Comparison of ENCODE assay signal across 13 mouse cellular contexts in genomic region chr6:47636527-47637076, GRCm38 (mm10). TPM values are rescaled to one million over a fixed set of nuclear protein-coding genes. Genes with fewer than 3 reads are reported as not detected.
A peak's percentile ranks its signal among the peaks of the same experiment; 100 is the strongest.
DNase-seq lines count a peak whose midpoint lies in the region; ATAC-seq and TF ChIP-seq lines count a peak whose summit lies in the region.
"Had no signal": no experiment of that assay in that cellular context is flagged by ENCODE, and none has a peak within 500 bp of the region (broad histone marks: within the 10 kb centered on the region; RNA-seq: fewer than 3 reads in every experiment).

No protein-coding gene starts in this region.

- TF ChIP-seq EP300 in MEL (IDR thresholded peaks at IDR 0.05; ENCODE audit: low read depth in 1 of 2, low read length in 2 of 2): 0 out of 4 replicates have a peak, but pooled peaks of 1 of the 2 experiments have one; percentile 9

- WGBS in macrophage (ENCODE audit: missing documents): 1% methylated on average over 6 of the region's 6 CpGs
- WGBS in hindbrain, embryonic 14.5 days: 79% methylated on average over 6 of the region's 6 CpGs

- H3K4me2 ChIP-seq in hindbrain, embryonic 14.5 days (replicated peaks): no peak overlapping the region
- H3K4me2 ChIP-seq: limb, embryonic 13.5 days had no signal

- no peak for ATAC-seq in hindbrain, embryonic 14.5 days (ENCODE audit: low FRiP score)

- H3K4me1 ChIP-seq in MEL (ENCODE audit: control insufficient read depth in 1 of 2, insufficient read depth in 2 of 2, low read length in 2 of 2): no peaks in the 10 kb centered on the region
- H3K4me1 ChIP-seq in hindbrain, embryonic 14.5 days (replicated peaks; ENCODE audit: control insufficient read depth, insufficient read depth, low read length): no peaks in the 10 kb centered on the region
- H3K4me1 ChIP-seq: heart, embryonic 10.5 days; limb, embryonic 13.5 days had no signal

- no peak overlapping the region for H3K27ac ChIP-seq in gastrocnemius, adult 2 months
- H3K27ac ChIP-seq in MEL (ENCODE audit: control insufficient read depth, low read depth, low read length): peak overlapping the region; percentile 61
- H3K27ac ChIP-seq in macrophage: peak overlapping the region; percentile 75
- no peak overlapping the region for H3K27ac ChIP-seq in hindbrain, embryonic 14.5 days
- H3K27ac ChIP-seq: heart, embryonic 10.5 days; kidney, postnatal 0 days; limb, embryonic 13.5 days had no signal

- H3K4me3 ChIP-seq in gastrocnemius, adult 2 months: peak overlapping the region; percentile 28
- H3K4me3 ChIP-seq in MEL (ENCODE audit: control insufficient read depth in 1 of 2, insufficient read depth in 1 of 2, low read depth in 2 of 2, low read length in 2 of 2): peak overlapping the region; percentile 60 to 72
- peak overlapping the region; percentile 75 for H3K4me3 ChIP-seq in macrophage (ENCODE audit: inconsistent target)
- no peak overlapping the region for H3K4me3 ChIP-seq in hindbrain, embryonic 14.5 days (replicated peaks; ENCODE audit: low read length)
- H3K4me3 ChIP-seq: erythroblast, embryonic 14.5 days; heart, embryonic 10.5 days; limb, embryonic 13.5 days had no signal

- TF ChIP-seq POLR2A in MEL (IDR thresholded peaks at IDR 0.05; ENCODE audit: control insufficient read depth in 1 of 2, insufficient read depth in 1 of 2, low read depth in 1 of 2, low read length in 2 of 2, poor library complexity in 1 of 2): peak; percentile 49 to 69; a peak in 3 of 4 replicates

- no peaks in the 10 kb centered on the region for H3K27me3 ChIP-seq in MEL (ENCODE audit: control insufficient read depth in 1 of 2, insufficient read depth in 2 of 2, low read length in 2 of 2)
- no peaks in the 10 kb centered on the region for H3K27me3 ChIP-seq in hindbrain, embryonic 14.5 days (ENCODE audit: control insufficient read depth, insufficient read depth, low read length)
- H3K27me3 ChIP-seq: limb, embryonic 13.5 days had no signal

- no peak for TF ChIP-seq RAD21 in MEL (IDR thresholded peaks at IDR 0.05; ENCODE audit: low read depth, low read length)

- no peaks in the 10 kb centered on the region for H3K36me3 ChIP-seq in MEL (ENCODE audit: control insufficient read depth in 1 of 2, insufficient read depth in 2 of 2, low read length in 2 of 2)
- H3K36me3 ChIP-seq in macrophage (ENCODE audit: inconsistent target): no peaks in the 10 kb centered on the region
- no peaks in the 10 kb centered on the region for H3K36me3 ChIP-seq in hindbrain, embryonic 14.5 days (replicated peaks; ENCODE audit: control insufficient read depth, insufficient read depth)
- H3K36me3 ChIP-seq: heart, embryonic 10.5 days; limb, embryonic 13.5 days had no signal

- intact Hi-C loops in gastrocnemius, adult 2 months (cut with DNase I): loop anchor here (10.0 kb wide), 1 partner anchor 322 kb away; no protein-coding TSS in a partner anchor

- peak overlapping the region; percentile 65 for H3K9ac ChIP-seq in MEL (ENCODE audit: control insufficient read depth, low read depth, low read length, poor library complexity, severe bottlenecking)
- no peak overlapping the region for H3K9ac ChIP-seq in hindbrain, embryonic 14.5 days
- H3K9ac ChIP-seq: limb, embryonic 13.5 days had no signal

- TF ChIP-seq CTCF in gastrocnemius, adult 2 months (IDR thresholded peaks at IDR 0.05): no peak
- TF ChIP-seq CTCF in MEL (IDR thresholded peaks at IDR 0.05 in 2 of 3, conservative IDR thresholded peaks at IDR 0.05 in 1 of 3; ENCODE audit: control insufficient read depth in 1 of 3, insufficient read depth in 1 of 3, low read depth in 2 of 3, low read length in 3 of 3, poor library complexity in 1 of 3, severe bottlenecking in 1 of 3): no peak

- no peak for DNase-seq in gastrocnemius, adult 2 months
- DNase-seq in gastrocnemius, adult 18-20 months (ENCODE audit: low spot score): no peak
- DNase-seq in MEL (ENCODE audit: low read depth, low spot score): peak; percentile 80
- DNase-seq in spleen, postnatal 4 days (ENCODE audit: low spot score in 2 of 2): peak; percentile 22 to 70
- DNase-seq in kidney, postnatal 14 days: no peak
- DNase-seq in layer of hippocampus, postnatal 25 days (ENCODE audit: extremely low spot score in 1 of 2, low spot score in 1 of 2): no peak
- DNase-seq in hindbrain, embryonic 14.5 days (ENCODE audit: low spot score): no peak
- DNase-seq: cerebellum, adult 11-12 months had no signal

- H3K9me3 ChIP-seq in MEL (replicated peaks; ENCODE audit: insufficient read depth, low read length): no peaks in the 10 kb centered on the region
- no peaks in the 10 kb centered on the region for H3K9me3 ChIP-seq in hindbrain, embryonic 14.5 days (ENCODE audit: control insufficient read depth, low read length)
- H3K9me3 ChIP-seq: heart, embryonic 10.5 days; limb, embryonic 13.5 days had no signal

- no peaks in the 10 kb centered on the region; the same call in 1 of the 2 replicates for H3K79me2 ChIP-seq in MEL (ENCODE audit: control insufficient read depth, insufficient read depth, low read length, poor library complexity)
- no peaks in the 10 kb centered on the region; the same call in 1 of the 2 replicates for H3K79me2 ChIP-seq in macrophage (ENCODE audit: inconsistent target)

TF ChIP-seq in MEL, 35 proteins besides CTCF, POLR2A, EP300 and RAD21 (continues in another document):
- TF ChIP-seq USF2 (IDR thresholded peaks at IDR 0.05; ENCODE audit: borderline replicate concordance in 1 of 2, insufficient read depth in 1 of 2, low read depth in 1 of 2, low read length in 2 of 2) (no peak), E2F4 (IDR thresholded peaks at IDR 0.05; ENCODE audit: borderline replicate concordance, low read depth, low read length) (no peak), SIN3A (IDR thresholded peaks at IDR 0.05; ENCODE audit: low read length) (peak; percentile 54), ZNF384 (IDR thresholded peaks at IDR 0.05; ENCODE audit: low read depth, low read length) (peak; percentile 80), UBTF (IDR thresholded peaks at IDR 0.05; ENCODE audit: borderline replicate concordance, insufficient read depth, low read depth, low read length) (no peak), CHD2 (IDR thresholded peaks at IDR 0.05; ENCODE audit: low read length) (no peak), KAT2A (conservative IDR thresholded peaks at IDR 0.05; ENCODE audit: low read depth, low read length) (no peak), NRF1 (IDR thresholded peaks at IDR 0.05; ENCODE audit: insufficient read depth, low read depth, low read length, poor library complexity, severe bottlenecking) (no peak), JUND (IDR thresholded peaks at IDR 0.05; ENCODE audit: low read depth, low read length) (no peak), NELFE (IDR thresholded peaks at IDR 0.05; ENCODE audit: low read depth, low read length) (peak; percentile 50), ZKSCAN1 (IDR thresholded peaks at IDR 0.05; ENCODE audit: low read depth, low read length) (no peak), MAX (IDR thresholded peaks at IDR 0.05; ENCODE audit: low read length) (peak; percentile 65), POLR2AphosphoS2 (IDR thresholded peaks at IDR 0.05; ENCODE audit: low read length) (peak; percentile 74; the same call in 1 of the 2 replicates), CHD1 (IDR thresholded peaks at IDR 0.05; ENCODE audit: low read depth, low read length) (0 out of 2 replicates have a peak, but pooled peaks have one; percentile 54), ETS1 (IDR thresholded peaks at IDR 0.05; ENCODE audit: low read depth, low read length) (peak; percentile 38), MEF2A (IDR thresholded peaks at IDR 0.05; ENCODE audit: extremely low read depth, insufficient replicate concordance, low read depth, low read length, poor library complexity, severe bottlenecking) (no peak), BHLHE40 (IDR thresholded peaks at IDR 0.05; ENCODE audit: borderline replicate concordance, low read depth, low read length) (no peak), ZC3H11A (IDR thresholded peaks at IDR 0.05; ENCODE audit: low read depth, low read length) (no peak), GABPA (IDR thresholded peaks at IDR 0.05; ENCODE audit: low read depth, low read length) (no peak), MYC (IDR thresholded peaks at IDR 0.05; ENCODE audit: low read depth, low read length) (no peak), TBP (IDR thresholded peaks at IDR 0.05; ENCODE audit: low read depth, low read length) (peak; percentile 84), USF1 (IDR thresholded peaks at IDR 0.05; ENCODE audit: low read depth, low read length) (no peak), TCF12 (IDR thresholded peaks at IDR 0.05; ENCODE audit: low read depth, low read length) (no peak), MAFK (IDR thresholded peaks at IDR 0.05; ENCODE audit: borderline replicate concordance, low read depth, low read length) (no peak), MAZ (IDR thresholded peaks at IDR 0.05; ENCODE audit: low read depth, low read length) (no peak), ZMIZ1 (IDR thresholded peaks at IDR 0.05; ENCODE audit: low read depth, low read length) (peak; percentile 97), SMC3 (IDR thresholded peaks at IDR 0.05; ENCODE audit: low read depth, low read length) (no peak), GATA1 (IDR thresholded peaks at IDR 0.05; ENCODE audit: low read depth, low read length) (no peak), MXI1 (IDR thresholded peaks at IDR 0.05; ENCODE audit: low read depth, low read length) (peak; percentile 39; the same call in 1 of the 2 replicates), TAL1 (IDR thresholded peaks at IDR 0.05; ENCODE audit: low read length) (no peak), RCOR1 (IDR thresholded peaks at IDR 0.05; ENCODE audit: low read depth, low read length) (no peak), HCFC1 (IDR thresholded peaks at IDR 0.05; ENCODE audit: low read depth, low read length) (no peak), MYB (IDR thresholded peaks at IDR 0.05; ENCODE audit: low read depth, low read length) (no peak), POLR2AphosphoS5 (IDR thresholded peaks at IDR 0.05; ENCODE audit: borderline replicate concordance, low read depth, low read length) (no peak)

RNA-seq across cellular contexts. Expression of gene Ezh2, which starts 41.5 kb away (rescaled TPM):
- 1 to 10 TPM; 6.6 to 7.4 TPM for total RNA-seq in gastrocnemius, adult 2 months (2021)
- 1 to 10 TPM; 5.7 to 6.4 TPM for total RNA-seq in gastrocnemius, adult 18-20 months (2021)
- 30.9 and 35.4 TPM in 2 replicates for total RNA-seq in MEL (2012; rRNA removed)
- polyA plus RNA-seq in MEL (2012; ENCODE audit: insufficient read depth in 1 of 2, insufficient read length in 2 of 2, low read depth in 1 of 2, low replicate concordance in 2 of 2, missing spikeins in 1 of 2): 1,000 to 10,000 TPM in 1 of 2 experiments, 10 to 100 TPM in 1; 82.6 to 1,353 TPM
- 10 to 100 TPM; 14.7 to 71.2 (median 36.7) TPM for total RNA-seq in macrophage (2018; cell fraction: chromatin; rRNA removed)
- 10 to 100 TPM; 10.3 to 16.2 (median 13.4) TPM for total RNA-seq in macrophage (2018; cell fraction: cytosol; rRNA removed)
- total RNA-seq in macrophage (2018; cell fraction: nucleus; rRNA removed): 10 to 100 TPM; 11.9 to 92.6 (median 21.2) TPM
- polyA plus RNA-seq in macrophage (2018): 9.2 to 31.7 TPM (median 13.5 TPM) in 3 replicates
- 10 to 100 TPM; 16.5 to 17.1 TPM for total RNA-seq in layer of hippocampus, postnatal 25 days (2021)
- polyA plus RNA-seq in hindbrain, embryonic 14.5 days (2014; fragmentation: Nextera tagmentation; extraction: Ambion mirVana): 51.2 and 55.1 TPM in 2 replicates

Comparison
In these comparisons a context has a peak if more than half of its experiments do, and no peak if none do; other contexts are left out.
1. DNase-seq: peak in MEL (single experiment) and spleen, postnatal 4 days (2 of 2); none in gastrocnemius, adult 2 months (single experiment), gastrocnemius, adult 18-20 months (single experiment), kidney, postnatal 14 days (single experiment), layer of hippocampus, postnatal 25 days (0 of 2) and hindbrain, embryonic 14.5 days (single experiment).
2. H3K27ac ChIP-seq: peak in MEL (single experiment) and macrophage (single experiment); none in gastrocnemius, adult 2 months (single experiment) and hindbrain, embryonic 14.5 days (single experiment).